Mouse (Mus musculus) frontal cortex, postnatal 14 days (tissue): Measurements from ENCODE around the gene Pik3r5.

ENCODE experiments used
- DNase-seq, 2 experiments: peaks; one replicate each; pipeline ENCODE4 v3.0.0; 2022; ENCODE audit warnings: low spot score in 2 of 2

Gene Pik3r5

GRCm38 (mm10) chr11:68531066-68531806 is 99.3 kb downstream of the Pik3r5 start:
- DNase-seq: peak in 1 of 2 experiments; percentile 49

- DNase-seq: no peak
Measured at GRCm38 (mm10) chr11:68531941-68532535, 100.1 kb downstream of the Pik3r5 start.

- DNase-seq: no peak
Measured at GRCm38 (mm10) chr11:68532773-68533172, 100.9 kb downstream of the Pik3r5 start.

GRCm38 (mm10) chr11:68533971-68534475 is 102.1 kb downstream of the Pik3r5 start:
- no peak for DNase-seq

- no peak for DNase-seq
Measured at GRCm38 (mm10) chr11:68536026-68536425, 104.1 kb downstream of the Pik3r5 start.

GRCm38 (mm10) chr11:68536465-68536864 is 104.5 kb downstream of the Pik3r5 start:
- no peak for DNase-seq

- DNase-seq: no peak
Measured at GRCm38 (mm10) chr11:68539621-68540020, 107.7 kb downstream of the Pik3r5 start.

- no peak for DNase-seq
Measured at GRCm38 (mm10) chr11:68544554-68544953, 112.6 kb downstream of the Pik3r5 start.

- DNase-seq: no peak
Measured at GRCm38 (mm10) chr11:68545172-68545571, 113.3 kb downstream of the Pik3r5 start.

- no peak for DNase-seq
Measured at GRCm38 (mm10) chr11:68545682-68546222, 113.8 kb downstream of the Pik3r5 start.
